Mouse (Mus musculus): Measurements from ENCODE around the gene Gbx1. TPM values are rescaled to one million over a fixed set of nuclear protein-coding genes. Genes with fewer than 3 reads are reported as not detected.

Gene Gbx1
- polyA plus RNA-seq, 1 experiment from 2014 or later, result 0.04 TPM

- no peaks in the 10 kb centered on the region for H3K9me3 ChIP-seq
- peaks cover 25% of the 10 kb centered on the region; the same call in 1 of the 2 replicates for H3K27me3 ChIP-seq
- peak overlapping the region; percentile 64 for H3K4me2 ChIP-seq (replicated peaks)
- peak overlapping the region; percentile 39 for H3K4me3 ChIP-seq
- H3K27ac ChIP-seq, result peak overlapping the region; percentile 68; the same call in 1 of the 2 replicates
- H3K9ac ChIP-seq, result peak overlapping the region; percentile 57
- WGBS, result 2% methylated on average over 66 of the region's 67 CpGs
- H3K4me1 ChIP-seq, result peaks cover 48% of the 10 kb centered on the region
- no peak for ATAC-seq (ENCODE audit: insufficient number of reproducible peaks, insufficient read depth, low FRiP score, low TSS enrichment)
- peaks cover 30% of the 10 kb centered on the region for H3K36me3 ChIP-seq
Observed at GRCm38 (mm10) chr5:24474723-24475261, 52.2 kb downstream of the Gbx1 start.

- Histone ChIP-seq H3K27ac (peak overlapping the region; percentile 68), H3K27me3 (peaks cover 25% of the 10 kb centered on the region; the same call in 1 of the 2 replicates), H3K9me3 (no peaks in the 10 kb centered on the region), H3K36me3 (peaks cover 24% of the 10 kb centered on the region), H3K9ac (peak overlapping the region; percentile 57), H3K4me1 (peaks cover 52% of the 10 kb centered on the region), H3K4me3 (peak overlapping the region; percentile 39), H3K4me2 (replicated peaks) (peak overlapping the region; percentile 64)
- ATAC-seq (ENCODE audit: insufficient number of reproducible peaks, insufficient read depth, low FRiP score, low TSS enrichment), result peak; percentile 36; the same call in 1 of the 2 replicates
- whole genome bisulfite sequencing, result 2% methylated on average over 70 of the region's 77 CpGs
Observed at GRCm38 (mm10) chr5:24474025-24474722, 52.8 kb downstream of the Gbx1 start.

GRCm38 (mm10) chr5:24472884-24473619, 54.0 kb downstream of the Gbx1 start:
- ATAC-seq (ENCODE audit: insufficient number of reproducible peaks, insufficient read depth, low FRiP score, low TSS enrichment), result no peak
- peak overlapping the region; percentile 75 for H3K27ac ChIP-seq
- H3K4me3 ChIP-seq, result 0 out of 2 replicates have a peak overlapping the region, but pooled peaks have one; percentile 2
- peaks cover 13% of the 10 kb centered on the region for H3K36me3 ChIP-seq
- H3K9me3 ChIP-seq, result no peaks in the 10 kb centered on the region
- no peak overlapping the region for H3K9ac ChIP-seq
- peaks cover 25% of the 10 kb centered on the region; the same call in 1 of the 2 replicates for H3K27me3 ChIP-seq
- 12% methylated on average over 7 of the region's 7 CpGs for WGBS
- H3K4me2 ChIP-seq (replicated peaks), result peak overlapping the region; percentile 28
- H3K4me1 ChIP-seq, result peaks cover 55% of the 10 kb centered on the region

- Histone ChIP-seq H3K4me2 (replicated peaks) (no peak overlapping the region), H3K9ac (no peak overlapping the region), H3K4me3 (no peak overlapping the region), H3K27me3 (peaks cover 24% of the 10 kb centered on the region; the same call in 1 of the 2 replicates), H3K36me3 (no peaks in the 10 kb centered on the region), H3K9me3 (no peaks in the 10 kb centered on the region), H3K27ac (no peak overlapping the region), H3K4me1 (peaks cover 55% of the 10 kb centered on the region)
- 8% methylated on average over 5 of the region's 5 CpGs for WGBS
- no peak for ATAC-seq (ENCODE audit: insufficient number of reproducible peaks, insufficient read depth, low FRiP score, low TSS enrichment)
Observed at GRCm38 (mm10) chr5:24470600-24470999, 56.4 kb downstream of the Gbx1 start.

- Histone ChIP-seq H3K4me2 (replicated peaks) (no peak overlapping the region), H3K4me3 (no peak overlapping the region), H3K4me1 (peaks cover 21% of the 10 kb centered on the region), H3K27me3 (no peaks in the 10 kb centered on the region), H3K9ac (no peak overlapping the region), H3K27ac (no peak overlapping the region), H3K36me3 (peaks cover 3% of the 10 kb centered on the region; the same call in 1 of the 2 replicates), H3K9me3 (no peaks in the 10 kb centered on the region)
- WGBS, result 60% methylated on average over 12 of the region's 12 CpGs
- ATAC-seq (ENCODE audit: insufficient number of reproducible peaks, insufficient read depth, low FRiP score, low TSS enrichment), result no peak
Observed at GRCm38 (mm10) chr5:24466762-24467161, 60.2 kb downstream of the Gbx1 start.

GRCm38 (mm10) chr5:24455613-24456012, 71.4 kb downstream of the Gbx1 start:
- H3K9ac ChIP-seq, result no peak overlapping the region
- ATAC-seq (ENCODE audit: insufficient number of reproducible peaks, insufficient read depth, low FRiP score, low TSS enrichment), result no peak
- 55% methylated on average over 7 of the region's 7 CpGs for WGBS
- H3K27ac ChIP-seq, result peak overlapping the region; percentile 55
- H3K4me3 ChIP-seq, result no peak overlapping the region
- H3K4me2 ChIP-seq (replicated peaks), result peak overlapping the region; percentile 2
- H3K36me3 ChIP-seq, result peaks cover 18% of the 10 kb centered on the region
- H3K4me1 ChIP-seq, result peaks cover 42% of the 10 kb centered on the region
- no peaks in the 10 kb centered on the region for H3K27me3 ChIP-seq
- H3K9me3 ChIP-seq, result no peaks in the 10 kb centered on the region

- Histone ChIP-seq H3K9ac (no peak overlapping the region), H3K4me2 (replicated peaks) (peak overlapping the region; percentile 2; the same call in 1 of the 2 replicates), H3K36me3 (peaks cover 18% of the 10 kb centered on the region), H3K4me3 (no peak overlapping the region), H3K27ac (peak overlapping the region; percentile 55), H3K4me1 (peaks cover 42% of the 10 kb centered on the region), H3K9me3 (no peaks in the 10 kb centered on the region), H3K27me3 (no peaks in the 10 kb centered on the region)
- WGBS, result 50% methylated on average over 3 of the region's 3 CpGs
- ATAC-seq (ENCODE audit: insufficient number of reproducible peaks, insufficient read depth, low FRiP score, low TSS enrichment), result no peak
Observed at GRCm38 (mm10) chr5:24455076-24455475, 71.9 kb downstream of the Gbx1 start.

GRCm38 (mm10) chr5:24453985-24454303, 73.1 kb downstream of the Gbx1 start:
- peak overlapping the region; percentile 84 for H3K4me3 ChIP-seq
- H3K9me3 ChIP-seq, result no peaks in the 10 kb centered on the region
- H3K27ac ChIP-seq, result 0 out of 2 replicates have a peak overlapping the region, but pooled peaks have one; percentile 23
- H3K4me1 ChIP-seq, result peaks cover 42% of the 10 kb centered on the region
- H3K36me3 ChIP-seq, result peaks cover 18% of the 10 kb centered on the region
- WGBS, result 8% methylated on average over 2 of the region's 2 CpGs
- no peaks in the 10 kb centered on the region for H3K27me3 ChIP-seq
- peak overlapping the region; percentile 97 for H3K4me2 ChIP-seq (replicated peaks)
- no peak for ATAC-seq (ENCODE audit: insufficient number of reproducible peaks, insufficient read depth, low FRiP score, low TSS enrichment)
- H3K9ac ChIP-seq, result no peak overlapping the region

- Histone ChIP-seq H3K27ac (peak overlapping the region; percentile 97; the same call in 1 of the 2 replicates), H3K4me2 (replicated peaks) (peak overlapping the region; percentile 97), H3K36me3 (peaks cover 13% of the 10 kb centered on the region), H3K9me3 (no peaks in the 10 kb centered on the region), H3K9ac (peak overlapping the region; percentile 97), H3K27me3 (no peaks in the 10 kb centered on the region), H3K4me3 (peak overlapping the region; percentile 84), H3K4me1 (peaks cover 42% of the 10 kb centered on the region)
- no peak for ATAC-seq (ENCODE audit: insufficient number of reproducible peaks, insufficient read depth, low FRiP score, low TSS enrichment)
- 18% methylated on average over 5 of the region's 5 CpGs for WGBS
Observed at GRCm38 (mm10) chr5:24453283-24453984, 73.6 kb downstream of the Gbx1 start.

Measured in embryonic facial prominence, embryonic 12.5 days (tissue).